Mouse (Mus musculus) liver, embryonic 14.5 days (tissue): ENCODE data around the gene C1qtnf9.

ENCODE experiments used
- CTCF ChIP-seq: IDR thresholded peaks from 2 replicates; pipeline ENCODE4 v1.5.1; 2016; ENCODE audit warnings: antibody characterized with exemption, low read depth, control low read depth
- EP300 ChIP-seq: IDR thresholded peaks from 2 replicates; pipeline ENCODE4 v1.6.1; 2016; ENCODE audit warnings: antibody characterized with exemption, low read depth

GRCm38 (mm10) chr14:60735848-60736547 lies 31.9 kb upstream of the C1qtnf9 start:
- TF ChIP-seq CTCF: no peak
- TF ChIP-seq EP300: no peak
